In the genomic region with DNA sequence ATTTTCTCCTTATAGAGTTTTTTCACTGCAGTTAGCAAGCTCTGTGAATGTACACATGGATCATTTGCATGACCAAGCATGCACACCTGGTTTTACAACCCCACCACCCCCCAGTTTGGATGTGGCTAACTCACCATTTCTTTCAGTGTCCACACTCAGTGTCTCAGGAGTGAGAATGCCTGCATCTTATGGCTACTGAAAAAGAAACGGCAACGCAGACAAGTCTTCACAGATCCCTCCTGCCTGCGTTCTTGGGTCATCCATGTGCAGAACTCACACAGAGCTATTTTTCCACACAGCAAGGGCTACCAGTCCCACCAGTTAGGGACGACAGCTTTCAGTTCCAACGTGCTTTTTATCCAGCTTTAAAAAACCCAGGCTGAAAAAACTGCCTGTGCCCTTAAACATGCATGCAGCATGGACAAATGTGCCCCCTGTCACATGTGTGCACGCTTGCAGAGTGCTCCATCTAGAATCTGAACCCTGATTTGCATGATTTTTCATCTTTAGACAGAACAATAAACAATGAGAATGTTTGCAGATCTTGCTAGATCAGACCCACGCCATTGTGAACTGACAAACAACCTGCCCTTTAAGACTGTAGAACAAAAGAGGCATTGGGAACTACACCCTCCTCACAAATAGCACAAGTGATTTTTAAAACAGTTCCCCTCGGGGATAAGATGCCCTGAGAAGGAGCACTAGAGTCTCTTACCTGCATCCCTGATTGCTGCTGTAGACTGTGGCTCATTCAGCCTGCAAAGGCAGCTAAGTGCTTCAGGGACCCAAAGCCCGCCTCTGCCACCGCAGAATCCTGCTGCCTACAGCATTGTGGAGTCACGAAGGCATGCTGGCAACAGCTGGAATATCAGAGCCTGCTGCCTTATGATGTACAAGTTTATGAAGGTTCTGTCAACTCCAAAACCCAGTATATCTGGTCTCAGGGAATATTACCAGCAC, we compare ENCODE assay signal across 9 mouse cellular contexts.
DNase-seq lines count a peak whose midpoint lies in the region; ATAC-seq and TF ChIP-seq lines count a peak whose summit lies in the region.
"Had no signal": no experiment of that assay in that cellular context is flagged by ENCODE, and none has a peak within 500 bp of the region (broad histone marks: within the 10 kb centered on the region; RNA-seq: fewer than 3 reads in every experiment).

No protein-coding gene starts in this region.

- H3K4me2 ChIP-seq in forebrain, postnatal 0 days (ENCODE audit: low read depth) = peak overlapping the region; percentile 44
- no peak overlapping the region for H3K4me2 ChIP-seq in intestine, embryonic 15.5 days (replicated peaks)
- H3K4me2 ChIP-seq in heart, embryonic 11.5 days = no peak overlapping the region
- H3K4me2 ChIP-seq: lung, embryonic 14.5 days had no signal

- H3K27ac ChIP-seq in cortical plate, adult 2 months (ENCODE audit: insufficient read depth, low read length) = peak overlapping the region; percentile 67; the same call in 1 of the 2 replicates
- peak overlapping the region; percentile 74 for H3K27ac ChIP-seq in forebrain, postnatal 0 days (ENCODE audit: low read depth, low read length)
- H3K27ac ChIP-seq in intestine, embryonic 15.5 days = no peak overlapping the region
- H3K27ac ChIP-seq in heart, embryonic 11.5 days (ENCODE audit: low read depth, low read length) = no peak overlapping the region

- no peaks in the 10 kb centered on the region for H3K4me1 ChIP-seq in cortical plate, adult 2 months (ENCODE audit: control insufficient read depth, insufficient read depth, low read length)
- H3K4me1 ChIP-seq in forebrain, postnatal 0 days (ENCODE audit: insufficient read depth) = no peaks in the 10 kb centered on the region
- no peaks in the 10 kb centered on the region for H3K4me1 ChIP-seq in intestine, embryonic 15.5 days (replicated peaks)
- H3K4me1 ChIP-seq in heart, embryonic 11.5 days (ENCODE audit: control insufficient read depth, insufficient read depth, low read length) = no peaks in the 10 kb centered on the region

- H3K36me3 ChIP-seq in forebrain, postnatal 0 days (ENCODE audit: insufficient read depth) = no peaks in the 10 kb centered on the region
- H3K36me3 ChIP-seq in intestine, embryonic 15.5 days = no peaks in the 10 kb centered on the region
- no peaks in the 10 kb centered on the region for H3K36me3 ChIP-seq in heart, embryonic 11.5 days (ENCODE audit: control insufficient read depth, insufficient read depth, low read length)

- peak overlapping the region; percentile 47 for H3K4me3 ChIP-seq in cortical plate, adult 2 months (ENCODE audit: insufficient read depth, low read length)
- H3K4me3 ChIP-seq in forebrain, postnatal 0 days (ENCODE audit: low read depth, low read length) = peak overlapping the region; percentile 40
- H3K4me3 ChIP-seq in intestine, embryonic 15.5 days (replicated peaks) = no peak overlapping the region
- H3K4me3 ChIP-seq in heart, embryonic 11.5 days (ENCODE audit: low read depth, low read length) = no peak overlapping the region

- ATAC-seq in forebrain, postnatal 0 days = peak; percentile 83
- no peak for ATAC-seq in intestine, embryonic 15.5 days
- ATAC-seq in heart, embryonic 11.5 days (replicated peaks; ENCODE audit: insufficient number of reproducible peaks, low FRiP score, low TSS enrichment) = no peak

- H3K9ac ChIP-seq in forebrain, postnatal 0 days = peak overlapping the region; percentile 52
- H3K9ac ChIP-seq in intestine, embryonic 15.5 days = no peak overlapping the region
- no peak overlapping the region for H3K9ac ChIP-seq in heart, embryonic 11.5 days (ENCODE audit: low read depth, low read length)
- H3K9ac ChIP-seq: lung, embryonic 14.5 days had no signal

- no peaks in the 10 kb centered on the region for H3K9me3 ChIP-seq in forebrain, postnatal 0 days (ENCODE audit: low read length)
- H3K9me3 ChIP-seq in intestine, embryonic 15.5 days = no peaks in the 10 kb centered on the region
- no peaks in the 10 kb centered on the region for H3K9me3 ChIP-seq in heart, embryonic 11.5 days (replicated peaks; ENCODE audit: control insufficient read depth, low read length)

- 28% methylated on average over 11 of the region's 11 CpGs for WGBS in forebrain, postnatal 0 days
- 60% methylated on average over 11 of the region's 11 CpGs for WGBS in intestine, embryonic 15.5 days
- 68% methylated on average over 11 of the region's 11 CpGs for WGBS in heart, embryonic 11.5 days (ENCODE audit: insufficient replicate concordance)

- TF ChIP-seq CTCF in cortical plate, adult 2 months (IDR thresholded peaks at IDR 0.05; ENCODE audit: extremely low read depth, insufficient read depth, low read length) = no peak
- no peak for TF ChIP-seq CTCF in forebrain, postnatal 0 days (IDR thresholded peaks at IDR 0.05; ENCODE audit: low read depth)

- intact Hi-C loops in left cerebral cortex, postnatal 14 days (cut with DNase I) = no loop called here
- intact Hi-C loops in heart, postnatal 36 days (cut with DNase I) = no loop called here

- DNase-seq in forebrain, postnatal 0 days = peak; percentile 49
- peak; percentile 26 to 45 for DNase-seq in left cerebral cortex, postnatal 14 days (ENCODE audit: low spot score in 2 of 2)
- DNase-seq in right cerebral cortex, adult 18-20 months = peak; percentile 25
- DNase-seq in heart, postnatal 36 days = no peak
- DNase-seq: heart, postnatal 4 days; lung, embryonic 14.5 days had no signal

- H3K27me3 ChIP-seq in forebrain, postnatal 0 days (ENCODE audit: insufficient read depth, low read length) = no peaks in the 10 kb centered on the region
- H3K27me3 ChIP-seq in intestine, embryonic 15.5 days (replicated peaks) = no peaks in the 10 kb centered on the region
- no peaks in the 10 kb centered on the region for H3K27me3 ChIP-seq in heart, embryonic 11.5 days (ENCODE audit: control insufficient read depth, insufficient read depth, low read length)

- peak; percentile 56; the same call in 1 of the 2 replicates for TF ChIP-seq POLR2A in cortical plate, adult 2 months (IDR thresholded peaks at IDR 0.05; ENCODE audit: extremely low read depth, insufficient read depth, low read length)

Comparison
In these comparisons a context has a peak if more than half of its experiments do, and no peak if none do; other contexts are left out.
1. H3K27ac ChIP-seq: peak in cortical plate, adult 2 months (single experiment) and forebrain, postnatal 0 days (single experiment); none in intestine, embryonic 15.5 days (single experiment) and heart, embryonic 11.5 days (single experiment).
2. H3K4me3 ChIP-seq: peak in cortical plate, adult 2 months (single experiment) and forebrain, postnatal 0 days (single experiment); none in intestine, embryonic 15.5 days (single experiment) and heart, embryonic 11.5 days (single experiment).
3. DNase-seq: peak in forebrain, postnatal 0 days (single experiment), left cerebral cortex, postnatal 14 days (2 of 2) and right cerebral cortex, adult 18-20 months (single experiment); none in heart, postnatal 36 days (0 of 2).